Mouse (Mus musculus): ENCODE measurements around the gene Hsp90b1. TPM values are rescaled to one million over a fixed set of nuclear protein-coding genes. Genes with fewer than 3 reads are reported as not detected.
A peak's percentile ranks its signal among the peaks of the same experiment; 100 is the strongest.
"Not testable (repeated sequence)": the region's sequence is repeated elsewhere in the genome, so short reads cannot be mapped to it uniquely, and the experiment has no call there.

Gene Hsp90b1
- total RNA-seq (2021): 100 to 1,000 TPM; 245 to 249 TPM

DNA sequence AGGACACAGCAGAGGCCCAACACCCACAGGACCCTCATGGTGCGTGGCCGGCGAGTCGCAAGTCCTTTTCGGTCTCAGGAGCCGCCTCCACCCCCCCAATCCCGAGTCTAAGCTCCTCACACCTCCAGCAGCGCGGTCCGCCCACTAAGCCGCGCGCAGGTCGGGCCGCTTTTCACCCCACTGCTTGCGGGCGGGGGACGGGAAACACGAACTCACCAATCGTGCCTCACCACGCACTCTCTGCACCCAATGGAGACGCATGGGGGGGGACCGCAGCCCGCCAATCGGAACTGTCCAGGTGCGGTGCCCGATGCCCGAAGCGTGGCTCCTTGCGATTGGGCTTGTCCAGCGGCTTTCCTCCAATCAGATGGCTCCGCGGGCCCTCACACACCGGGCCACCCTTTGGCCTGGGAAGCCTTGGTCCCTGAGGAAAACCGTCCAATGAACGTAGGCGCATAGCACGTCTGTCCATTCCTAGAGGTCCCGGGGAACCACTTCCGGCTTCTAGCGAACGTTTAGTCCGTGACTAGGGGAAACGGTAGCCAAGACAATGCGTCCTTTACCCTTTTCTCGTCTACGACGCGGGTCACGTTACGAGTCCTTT, at the start of gene Hsp90b1, which contains the start of gene Ttc41:
Gene Hsp90b1, minus strand, starts transcription at position 192 of the 604 bp plus-strand sequence.
Gene Ttc41, plus strand, starts transcription at position 494 of the 604 bp plus-strand sequence.
- intact Hi-C loops (cut with DNase I): no loop called here
- peak; percentile 100 for DNase-seq (ENCODE audit: extremely low spot score in 1 of 2, low spot score in 2 of 2)

DNA sequence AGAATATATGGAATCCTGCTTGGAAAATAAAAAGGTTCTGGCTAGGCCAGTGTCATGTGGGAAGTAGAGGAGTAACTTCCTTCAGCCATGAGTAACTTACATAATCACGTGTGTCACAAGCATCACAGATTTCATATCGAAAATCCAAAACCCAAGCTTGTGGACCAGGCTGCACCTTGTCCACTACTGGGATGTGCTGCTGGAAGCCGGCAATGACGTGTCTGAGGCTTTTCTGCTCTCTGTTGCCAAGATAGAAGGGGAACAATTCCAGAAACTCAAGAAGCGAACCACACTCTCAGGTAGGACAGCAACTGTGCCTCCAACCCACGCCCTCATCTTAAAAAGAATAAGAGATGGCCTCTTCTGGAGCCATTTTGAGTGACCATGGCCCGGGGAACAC, 39.0 kb upstream of the Hsp90b1 start:
- intact Hi-C loops (cut with DNase I): no loop called here
- DNase-seq (ENCODE audit: extremely low spot score in 1 of 2, low spot score in 2 of 2): no peak

DNA sequence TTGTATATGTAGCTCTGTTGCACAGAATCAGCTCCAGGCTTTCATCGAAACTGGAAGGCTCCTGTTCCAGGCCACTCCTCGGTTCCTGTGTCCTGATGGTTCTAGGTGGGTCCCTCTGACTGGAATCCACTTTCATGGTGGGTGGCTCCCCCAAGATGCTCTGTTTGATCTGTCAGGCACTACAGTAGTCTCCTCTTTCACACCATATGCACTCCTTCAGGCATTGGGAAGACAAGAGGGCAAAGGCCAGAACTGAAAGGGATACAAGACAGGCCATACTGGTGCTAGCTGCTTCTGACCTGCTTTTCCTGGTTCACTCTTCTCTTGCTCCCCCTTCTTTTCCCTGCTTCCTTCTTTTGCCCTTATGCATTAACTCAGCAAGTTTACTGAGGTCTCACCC, 37.6 kb upstream of the Hsp90b1 start:
- no peak for DNase-seq (ENCODE audit: extremely low spot score in 1 of 2, low spot score in 2 of 2)
- intact Hi-C loops (cut with DNase I): no loop called here

DNA sequence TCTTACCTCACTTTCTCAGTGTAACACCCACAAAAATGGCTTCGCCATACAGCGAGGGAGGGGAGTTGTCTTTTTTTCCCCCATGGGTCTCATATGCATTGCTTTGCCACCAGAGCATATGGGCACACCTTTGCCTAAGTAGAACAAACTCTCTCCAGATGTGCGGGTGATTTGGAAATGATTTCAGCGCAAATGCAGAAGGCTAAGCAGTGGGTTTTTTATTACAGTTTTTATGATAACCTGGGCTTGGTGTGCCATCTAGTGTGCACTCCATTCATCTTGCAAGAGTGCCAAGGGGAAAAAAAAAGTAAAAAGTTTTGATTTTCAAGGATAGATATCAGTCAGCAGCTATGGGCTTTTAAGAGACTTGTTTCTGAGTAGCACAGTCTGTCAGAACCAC, 29.7 kb upstream of the Hsp90b1 start:
- intact Hi-C loops (cut with DNase I): loop anchor here (10.0 kb wide), 1 partner anchor 260 kb away; no protein-coding TSS in a partner anchor

DNA sequence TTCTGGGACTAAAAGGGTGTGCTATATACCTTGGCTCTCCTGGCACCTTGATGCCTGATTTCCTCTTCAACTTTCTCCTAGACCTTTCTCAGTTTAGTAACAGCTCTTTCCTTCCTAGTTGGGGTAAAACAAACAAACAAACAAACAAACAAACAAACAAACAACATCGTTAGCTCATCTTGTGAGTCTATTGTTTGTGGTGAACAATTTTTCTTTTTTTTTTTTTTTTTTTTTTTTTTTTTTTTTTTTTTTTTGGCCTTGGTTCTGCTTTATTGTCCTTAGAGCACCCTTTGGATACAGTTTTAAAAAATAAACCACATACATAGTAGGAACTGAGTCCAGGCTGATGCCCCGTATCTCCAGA, 26.2 kb upstream of the Hsp90b1 start:
- no peak for DNase-seq (ENCODE audit: extremely low spot score in 1 of 2, low spot score in 2 of 2)
- intact Hi-C loops (cut with DNase I): loop anchor here (10.0 kb wide), 1 partner anchor 257 kb away; no protein-coding TSS in a partner anchor

More for the DNA sequence above, 29.7 kb upstream of the Hsp90b1 start:
- DNase-seq (ENCODE audit: extremely low spot score in 1 of 2, low spot score in 2 of 2): no peak

DNA sequence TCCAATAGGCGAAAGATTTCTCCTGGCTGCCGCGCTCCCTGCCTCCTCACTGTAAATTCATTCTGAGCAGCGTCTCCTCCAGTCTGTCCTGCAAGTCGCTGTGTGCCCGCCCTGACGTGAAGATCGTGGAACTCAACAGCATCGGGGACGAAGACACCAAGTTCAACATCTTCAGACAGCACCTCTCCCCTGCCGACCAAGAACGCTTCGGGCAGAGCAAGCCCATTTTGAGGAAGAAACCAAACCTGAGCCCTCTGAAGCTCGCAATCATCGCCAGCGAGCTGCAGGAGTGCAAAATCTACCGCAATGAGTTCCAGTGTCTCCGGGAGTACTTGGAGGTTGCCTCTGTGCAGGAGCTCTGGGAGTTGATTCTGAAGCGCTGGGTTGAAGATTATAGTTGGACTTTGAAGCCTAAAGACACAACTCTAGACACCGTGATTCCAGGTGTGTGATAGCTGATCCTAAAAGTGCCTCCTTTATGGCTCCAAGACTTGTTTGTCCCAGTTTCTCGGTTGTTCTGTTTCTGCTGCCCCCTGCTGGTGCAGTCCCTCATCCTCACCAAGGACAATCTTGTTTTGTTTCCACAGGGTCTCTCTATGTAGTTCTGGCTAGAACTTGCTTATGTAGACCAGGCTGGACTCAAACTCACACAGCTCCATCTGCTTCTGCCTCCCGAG, 25.7 kb upstream of the Hsp90b1 start:
- intact Hi-C loops (cut with DNase I): loop anchor here (10.0 kb wide), 1 partner anchor 256 kb away; no protein-coding TSS in a partner anchor
- peak; percentile 76 to 85 for DNase-seq (ENCODE audit: extremely low spot score in 1 of 2, low spot score in 2 of 2)

DNA sequence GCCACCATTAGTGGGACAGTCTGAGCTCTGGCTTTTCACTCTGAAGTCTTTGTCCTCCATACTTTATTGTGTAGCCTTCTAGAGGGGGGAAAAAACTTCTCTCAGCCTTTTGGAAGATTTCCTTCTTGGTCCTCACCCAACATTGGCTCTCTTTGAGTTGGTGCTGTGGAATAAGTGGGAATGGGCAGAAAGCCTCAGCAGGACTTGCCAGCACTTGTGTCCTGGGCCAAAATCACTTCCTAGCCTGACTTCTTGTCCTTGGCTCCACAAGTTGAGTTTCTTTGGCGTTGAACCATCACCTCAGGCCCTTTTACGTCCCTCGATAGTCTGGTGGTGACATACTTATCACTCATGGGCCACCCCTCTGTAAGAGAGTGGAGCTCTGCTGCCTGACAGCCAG, 22.9 kb upstream of the Hsp90b1 start:
- peak in 1 of 2 experiments; percentile 32 for DNase-seq (ENCODE audit: extremely low spot score in 1 of 2, low spot score in 2 of 2)
- intact Hi-C loops (cut with DNase I): no loop called here

DNA sequence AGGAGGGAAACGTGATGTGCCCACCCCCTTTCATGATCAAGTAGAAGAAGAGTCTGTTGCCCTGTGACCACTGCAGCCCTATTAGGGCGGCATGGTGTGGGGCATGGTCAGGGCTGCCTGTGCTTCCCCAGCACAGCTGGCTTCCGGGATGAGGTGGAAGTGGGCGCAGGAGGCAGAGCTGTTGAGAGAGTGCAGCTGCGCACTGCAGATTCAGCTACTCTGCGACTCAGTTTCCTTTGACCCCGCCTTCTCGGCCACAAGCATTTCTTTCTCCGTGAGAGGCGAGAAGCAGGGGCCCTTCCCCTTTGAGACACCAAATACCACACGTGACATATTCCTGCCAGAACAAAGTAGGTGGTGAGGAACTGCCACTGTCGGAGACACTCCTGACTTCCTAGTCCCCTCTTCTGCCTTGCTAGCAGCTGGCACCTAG, 22.3 kb upstream of the Hsp90b1 start:
- intact Hi-C loops (cut with DNase I): no loop called here
- peak; percentile 10 to 59 for DNase-seq (ENCODE audit: extremely low spot score in 1 of 2, low spot score in 2 of 2)

DNA sequence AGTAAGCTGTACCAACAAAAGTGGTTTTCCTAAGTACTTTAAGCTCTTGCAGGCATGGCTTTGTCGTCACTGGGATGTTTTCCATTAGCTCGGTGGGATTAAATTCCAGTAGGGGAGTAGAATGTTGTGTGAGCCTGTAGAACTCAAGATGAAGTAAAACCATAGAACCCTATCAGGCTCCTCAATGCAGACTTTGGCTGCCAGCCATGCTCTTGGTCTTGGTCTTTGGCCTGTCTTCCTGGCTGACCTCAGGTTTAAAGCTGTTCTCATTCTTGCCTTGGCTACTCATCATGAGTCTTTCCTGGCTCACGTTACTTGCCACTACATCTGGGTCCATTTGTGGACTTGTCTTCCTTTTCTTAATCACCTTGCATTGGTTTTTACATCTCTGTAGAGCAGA, 6.8 kb upstream of the Hsp90b1 start:
- DNase-seq (ENCODE audit: extremely low spot score in 1 of 2, low spot score in 2 of 2): no peak

DNA sequence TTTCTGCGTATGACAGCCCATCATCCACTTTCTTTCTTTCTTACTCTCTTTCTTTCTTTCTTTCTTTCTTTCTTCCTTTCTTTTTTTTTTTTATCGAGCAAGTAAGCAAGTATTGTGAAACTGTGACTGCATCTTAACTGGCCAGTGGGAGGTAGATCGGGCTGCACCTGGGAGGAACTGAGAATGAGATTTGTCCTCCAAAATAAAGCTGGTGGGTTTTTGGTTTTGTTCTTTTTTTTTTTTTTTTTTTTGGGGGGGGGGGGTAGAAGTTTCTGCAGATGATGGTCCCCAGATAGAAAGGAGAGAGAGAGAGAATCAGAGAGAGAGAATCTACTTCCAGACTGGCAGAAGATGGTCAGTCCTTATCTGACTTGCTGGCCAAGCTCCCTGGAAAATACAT, 1.8 kb upstream of the Hsp90b1 start:
- intact Hi-C loops (cut with DNase I): no loop called here

More for the DNA sequence above, 6.8 kb upstream of the Hsp90b1 start:
- intact Hi-C loops (cut with DNase I): no loop called here

DNA sequence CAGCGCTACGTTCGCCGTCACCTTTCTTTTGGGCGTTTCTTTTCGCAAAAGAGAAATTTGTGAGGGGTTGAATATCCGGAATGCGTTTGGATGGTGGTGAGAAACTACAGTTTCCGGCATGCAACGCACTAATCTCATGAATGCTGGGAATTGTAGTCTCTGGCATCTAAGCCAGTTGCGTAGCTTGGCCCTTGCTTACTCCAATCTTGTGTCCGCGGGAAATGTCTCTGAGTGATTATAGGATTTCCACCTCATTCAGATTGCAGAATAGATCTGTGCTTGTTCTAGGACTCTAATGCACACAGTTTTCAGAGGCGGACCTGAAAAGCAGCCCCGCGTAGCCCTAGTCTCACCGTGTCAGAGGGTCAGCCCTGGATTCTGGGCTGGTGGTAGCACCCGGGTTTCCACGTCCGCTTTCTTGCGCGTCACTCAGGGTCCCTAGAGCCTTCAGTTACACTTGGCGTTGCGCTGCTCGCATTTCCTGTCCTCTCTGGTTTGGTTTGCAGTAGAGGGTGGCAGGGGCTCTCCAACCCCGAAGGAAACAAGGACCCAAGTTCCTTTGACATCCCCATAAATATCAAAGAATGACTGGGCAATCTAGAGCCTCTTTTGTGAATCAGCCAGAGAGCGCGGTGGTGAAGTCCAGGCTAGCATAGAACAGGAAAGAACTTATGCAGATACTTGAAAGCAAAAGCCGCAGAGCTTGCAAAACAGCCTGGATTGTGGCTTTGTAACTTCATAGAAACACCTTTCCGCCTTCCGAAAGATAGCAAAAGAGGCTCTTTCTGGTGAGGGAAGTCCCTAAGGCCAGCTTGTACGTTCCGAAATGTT, 828 bp upstream of the Hsp90b1 start:
- intact Hi-C loops (cut with DNase I): no loop called here
- peak in 1 of 2 experiments; percentile 83 for DNase-seq (ENCODE audit: extremely low spot score in 1 of 2, low spot score in 2 of 2)

More for the DNA sequence above, 1.8 kb upstream of the Hsp90b1 start:
- no peak for DNase-seq (ENCODE audit: extremely low spot score in 1 of 2, low spot score in 2 of 2)

DNA sequence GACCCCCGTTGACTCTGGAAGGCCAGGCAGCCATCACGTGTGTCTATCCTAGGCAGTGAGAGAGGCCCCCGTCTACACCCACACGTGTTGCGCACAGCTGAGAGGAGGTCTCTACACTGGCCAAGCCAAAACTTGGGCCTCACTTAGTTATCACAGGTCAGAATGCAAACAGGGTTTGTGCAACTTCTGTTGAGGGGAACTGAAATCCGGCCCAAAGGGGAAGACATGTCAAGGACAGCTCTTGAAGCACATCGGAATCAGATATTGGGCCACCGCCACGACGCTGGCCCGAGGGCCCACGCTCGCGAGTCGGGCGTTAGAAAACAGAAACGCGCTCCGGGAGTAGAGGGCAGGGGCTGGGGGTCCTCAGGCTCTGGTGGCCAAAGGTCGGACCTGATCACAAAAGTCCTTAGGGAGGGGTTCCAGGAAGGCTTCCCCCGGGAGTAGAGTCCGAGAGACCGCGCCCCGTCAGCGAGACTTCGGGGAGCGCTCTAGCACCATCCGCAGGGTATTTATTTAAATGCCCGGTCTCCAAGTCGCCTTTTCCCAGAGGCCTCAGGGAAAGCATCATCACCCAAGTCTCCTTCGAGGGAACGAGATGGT, 619 bp downstream of the Hsp90b1 start:
- peak; percentile 9 to 55 for DNase-seq (ENCODE audit: extremely low spot score in 1 of 2, low spot score in 2 of 2)
- intact Hi-C loops (cut with DNase I): loop anchor here (5.0 kb wide), 1 partner anchor 752 kb away; no protein-coding TSS in a partner anchor

DNA sequence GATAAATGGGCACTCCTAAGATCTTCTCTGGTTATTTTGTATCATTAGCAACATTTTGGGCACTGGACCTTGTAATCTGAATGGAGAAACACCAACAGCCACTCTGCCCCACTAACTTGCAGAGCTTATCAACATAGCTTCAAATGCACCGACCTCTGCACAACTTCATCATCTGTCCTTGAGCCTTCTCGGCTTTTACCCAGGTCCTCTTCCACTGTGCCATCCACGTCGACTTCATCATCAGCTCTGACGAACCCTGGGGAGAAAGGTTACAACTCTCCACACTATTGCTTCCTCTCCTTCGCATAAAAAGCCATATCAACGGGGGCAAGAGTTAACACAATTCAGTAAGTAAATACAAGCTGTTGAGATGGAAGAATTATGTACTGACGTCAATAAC, 1.2 kb downstream of the Hsp90b1 start:
- intact Hi-C loops (cut with DNase I): loop anchor here (5.0 kb wide), 1 partner anchor 752 kb away; no protein-coding TSS in a partner anchor
- DNase-seq (ENCODE audit: extremely low spot score in 1 of 2, low spot score in 2 of 2): no peak

DNA sequence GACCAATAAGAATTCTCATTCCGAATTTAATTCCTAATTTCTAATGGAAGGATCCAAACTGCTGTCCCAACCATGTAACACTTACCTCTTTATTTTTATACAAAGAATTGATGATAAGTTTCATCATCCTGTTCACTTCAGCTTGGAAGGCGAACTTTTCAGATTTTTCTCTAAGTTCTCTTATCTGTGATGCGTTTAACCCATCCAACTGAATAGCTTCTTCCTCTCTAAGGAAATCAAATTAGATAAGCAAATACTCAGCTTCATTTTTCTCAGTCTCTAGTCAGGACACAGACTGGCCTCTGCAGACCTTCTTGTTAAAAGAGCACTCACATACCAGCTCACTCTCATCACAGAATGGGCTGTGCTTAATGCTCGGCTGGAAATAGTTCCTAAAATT, 1.9 kb downstream of the Hsp90b1 start:
- no peak for DNase-seq (ENCODE audit: extremely low spot score in 1 of 2, low spot score in 2 of 2)
- intact Hi-C loops (cut with DNase I): loop anchor here (5.0 kb wide), 1 partner anchor 751 kb away; no protein-coding TSS in a partner anchor

DNA sequence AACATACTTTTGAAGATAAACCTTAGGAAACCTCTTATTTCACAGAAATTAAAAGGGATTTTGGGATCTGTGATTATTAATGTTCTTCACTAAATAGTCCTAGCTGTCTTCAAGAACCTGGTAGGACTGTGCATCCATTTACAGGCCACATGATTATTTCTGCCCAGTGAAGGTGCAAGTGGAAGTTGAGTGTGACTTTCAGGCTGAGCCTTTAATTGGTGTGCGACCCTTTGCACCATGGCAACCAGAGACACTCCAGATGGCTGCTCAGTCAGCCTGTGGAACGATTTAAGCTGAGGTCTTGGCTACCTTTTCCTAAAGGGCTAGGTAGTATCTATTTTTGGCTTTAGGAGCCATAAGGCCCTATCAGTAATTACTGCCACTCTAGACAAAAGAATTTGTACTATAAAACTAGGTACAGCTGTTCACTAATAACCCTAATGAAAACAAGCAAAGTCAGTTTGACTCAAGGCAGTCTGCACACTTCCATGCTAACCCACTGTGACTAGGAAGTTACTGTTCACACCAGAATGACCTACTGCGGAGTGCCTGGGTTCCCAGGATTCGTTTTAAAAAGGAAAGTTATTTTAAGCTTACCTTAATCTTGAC, 2.9 kb downstream of the Hsp90b1 start:
- no peak for DNase-seq (ENCODE audit: extremely low spot score in 1 of 2, low spot score in 2 of 2)

DNA sequence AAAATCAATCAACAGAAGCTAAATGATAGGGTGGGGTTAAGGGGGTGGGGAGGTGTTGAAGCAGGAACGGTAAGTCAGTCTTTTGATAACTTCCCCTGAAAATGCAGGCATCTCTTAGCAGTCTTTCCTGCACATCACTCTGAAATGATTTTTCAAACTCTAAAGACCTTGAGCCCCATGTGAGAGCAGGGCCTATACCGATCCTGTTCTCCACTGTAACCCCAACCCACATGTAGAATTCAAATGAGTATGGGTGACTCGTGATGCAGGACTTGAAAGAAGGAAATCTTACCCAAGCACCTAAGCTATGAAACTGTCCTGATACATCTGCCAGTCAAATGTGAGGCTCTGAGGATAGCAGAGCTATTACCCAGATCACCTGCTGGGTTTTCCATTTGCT, 4.3 kb downstream of the Hsp90b1 start:
- DNase-seq (ENCODE audit: extremely low spot score in 1 of 2, low spot score in 2 of 2): no peak
- intact Hi-C loops (cut with DNase I): loop anchor here (5.0 kb wide), 1 partner anchor 749 kb away; no protein-coding TSS in a partner anchor

More for the DNA sequence above, 2.9 kb downstream of the Hsp90b1 start:
- intact Hi-C loops (cut with DNase I): loop anchor here (5.0 kb wide), 1 partner anchor 750 kb away; no protein-coding TSS in a partner anchor

DNA sequence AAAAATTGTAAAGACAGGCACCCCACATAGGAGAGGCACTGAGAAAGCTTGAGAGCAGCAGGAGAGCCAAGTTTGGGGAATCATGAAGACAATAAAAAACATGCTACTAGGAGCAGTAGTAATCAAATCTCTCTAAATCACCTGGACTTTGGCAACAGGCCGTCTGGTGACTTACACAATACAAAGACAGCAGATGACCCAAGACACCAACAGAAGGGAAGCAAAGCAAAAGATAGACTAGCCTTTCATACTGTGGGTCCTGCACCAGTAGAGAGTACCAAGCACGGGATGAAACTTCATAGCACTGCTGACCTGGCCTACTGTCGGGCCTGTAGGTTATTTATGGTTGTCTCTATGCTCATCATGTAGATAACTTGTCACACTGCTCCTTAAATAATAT, 5.1 kb downstream of the Hsp90b1 start:
- DNase-seq (ENCODE audit: extremely low spot score in 1 of 2, low spot score in 2 of 2): no peak
- intact Hi-C loops (cut with DNase I): loop anchor here (5.0 kb wide), 1 partner anchor 748 kb away; no protein-coding TSS in a partner anchor

DNA sequence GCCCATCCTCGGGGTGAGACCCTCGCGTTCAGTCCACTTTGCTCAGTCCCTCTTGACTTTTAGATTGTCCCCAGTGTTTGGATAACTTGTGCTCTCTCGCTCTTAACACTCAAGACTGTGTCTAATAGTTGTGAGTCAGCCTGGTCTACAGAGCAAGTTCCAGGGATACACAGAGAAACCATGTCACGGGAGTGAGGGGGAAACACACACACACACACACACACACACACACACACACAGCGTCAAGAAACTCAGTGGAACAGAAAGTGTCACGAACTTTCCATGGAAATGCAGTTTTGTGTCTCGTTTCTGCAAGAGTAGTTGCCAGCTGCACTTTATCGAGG, 19.3 kb downstream of the Hsp90b1 start:
- DNase-seq (ENCODE audit: extremely low spot score in 1 of 2, low spot score in 2 of 2); intact Hi-C loops (cut with DNase I): not testable (repeated sequence)
